29 mouse cellular contexts compared by ENCODE assay signal in genomic region chr1:92939746-92940145, GRCm38 (mm10). TPM values are rescaled to one million over a fixed set of nuclear protein-coding genes. Genes with fewer than 3 reads are reported as not detected.
DNase-seq lines count a peak whose midpoint lies in the region; ATAC-seq lines count a peak whose summit lies in the region.
"Had no signal": no experiment of that assay in that cellular context is flagged by ENCODE, and none has a peak within 500 bp of the region (broad histone marks: within the 10 kb centered on the region; RNA-seq: fewer than 3 reads in every experiment).

No protein-coding gene starts in this region.

- H3K36me3 ChIP-seq in midbrain, embryonic 14.5 days (ENCODE audit: control insufficient read depth, insufficient read depth, low read length) = peaks cover 69% of the 10 kb centered on the region

- no peak overlapping the region for H3K27ac ChIP-seq in midbrain, embryonic 14.5 days (replicated peaks; ENCODE audit: low read depth, low read length)
- H3K27ac ChIP-seq: embryonic facial prominence, embryonic 10.5 days; embryonic facial prominence, embryonic 13.5 days; forebrain, embryonic 12.5 days; forebrain, embryonic 15.5 days; heart, embryonic 15.5 days; hindbrain, embryonic 10.5 days; hindbrain, embryonic 13.5 days; intestine, embryonic 15.5 days had no signal

- no peak for ATAC-seq in cerebellum, adult (ENCODE audit: insufficient number of reproducible peaks, low FRiP score, low TSS enrichment)
- no peak for ATAC-seq in midbrain, embryonic 14.5 days (ENCODE audit: low FRiP score, low TSS enrichment)
- ATAC-seq: forebrain, embryonic 15.5 days; hindbrain, embryonic 16.5 days; intestine, embryonic 15.5 days had no signal

- no peaks in the 10 kb centered on the region for H3K9me3 ChIP-seq in midbrain, embryonic 14.5 days (ENCODE audit: control insufficient read depth, low read length)
- H3K9me3 ChIP-seq: embryonic facial prominence, embryonic 10.5 days; embryonic facial prominence, embryonic 13.5 days; forebrain, embryonic 12.5 days; forebrain, embryonic 15.5 days; G1E; heart, embryonic 12.5 days; heart, embryonic 15.5 days; hindbrain, embryonic 10.5 days; hindbrain, embryonic 13.5 days; intestine, embryonic 15.5 days had no signal

- H3K27me3 ChIP-seq in midbrain, embryonic 14.5 days (ENCODE audit: control insufficient read depth, insufficient read depth, low read length) = no peaks in the 10 kb centered on the region
- H3K27me3 ChIP-seq: CH12.LX; embryonic facial prominence, embryonic 13.5 days; forebrain, embryonic 12.5 days; forebrain, embryonic 15.5 days; heart, embryonic 12.5 days; heart, embryonic 15.5 days; hindbrain, embryonic 13.5 days; intestine, embryonic 15.5 days had no signal

- H3K4me2 ChIP-seq in midbrain, embryonic 14.5 days (ENCODE audit: low read length) = no peak overlapping the region
- H3K4me2 ChIP-seq: embryonic facial prominence, embryonic 13.5 days; forebrain, embryonic 12.5 days; forebrain, embryonic 15.5 days; heart, embryonic 12.5 days; heart, embryonic 15.5 days; hindbrain, embryonic 13.5 days; intestine, embryonic 15.5 days had no signal

- WGBS in midbrain, embryonic 14.5 days = 97% methylated on average over 4 of the region's 4 CpGs

- no peak overlapping the region for H3K9ac ChIP-seq in midbrain, embryonic 14.5 days (replicated peaks; ENCODE audit: low read length)
- H3K9ac ChIP-seq: embryonic facial prominence, embryonic 13.5 days; forebrain, embryonic 12.5 days; forebrain, embryonic 15.5 days; heart, embryonic 12.5 days; heart, embryonic 15.5 days; hindbrain, embryonic 13.5 days; intestine, embryonic 15.5 days had no signal

- H3K4me1 ChIP-seq in midbrain, embryonic 14.5 days (ENCODE audit: control insufficient read depth, insufficient read depth, low read length) = peaks cover 20% of the 10 kb centered on the region

- no peak overlapping the region for H3K4me3 ChIP-seq in midbrain, embryonic 14.5 days (replicated peaks; ENCODE audit: low read depth, low read length)
- H3K4me3 ChIP-seq: embryonic facial prominence, embryonic 10.5 days; embryonic facial prominence, embryonic 13.5 days; erythroblast, embryonic 14.5 days; forebrain, embryonic 12.5 days; forebrain, embryonic 15.5 days; heart, embryonic 12.5 days; heart, embryonic 15.5 days; hindbrain, embryonic 10.5 days; hindbrain, embryonic 13.5 days; intestine, embryonic 15.5 days had no signal

- peak; percentile 81 for DNase-seq in cerebellum, adult 11-12 months
- no peak for DNase-seq in cerebellum, adult 8-10 months
- DNase-seq in cerebellum, adult 9-10 months = peak; percentile 66
- peak; percentile 53 to 63 for DNase-seq in cerebellum, postnatal 36 days
- no peak for DNase-seq in midbrain, embryonic 14.5 days
- DNase-seq: adrenal gland, adult 2 months; adrenal gland, postnatal 14 days; B cell, adult 2 months; embryo, embryonic 11 days; gastrocnemius, postnatal 25 days; heart, adult 18-20 months; heart, postnatal 10 days; heart, postnatal 36 days; kidney, adult 11 months; kidney, adult 8-10 months had no signal

RNA-seq across cellular contexts. Expression of gene Capn10, which starts 5.6 kb away (rescaled TPM):
- polyA plus RNA-seq in midbrain, embryonic 14.5 days (2014; fragmentation: Nextera tagmentation; extraction: Ambion mirVana) = 52.6 and 56.1 TPM in 2 replicates

RNA-seq across cellular contexts. Expression of gene Gpr35, which starts 10.9 kb away (rescaled TPM):
- 0.16 and 1.3 TPM in 2 replicates for polyA plus RNA-seq in midbrain, embryonic 14.5 days (2014; fragmentation: Nextera tagmentation; extraction: Ambion mirVana)

RNA-seq across cellular contexts. Expression of gene Rnpepl1, which starts 29.2 kb away (rescaled TPM):
- polyA plus RNA-seq in midbrain, embryonic 14.5 days (2014; fragmentation: Nextera tagmentation; extraction: Ambion mirVana) = 26.8 and 34.9 TPM in 2 replicates

RNA-seq across cellular contexts. Expression of gene Dusp28, which starts 33.0 kb away (rescaled TPM):
- 14.2 and 14.4 TPM in 2 replicates for polyA plus RNA-seq in midbrain, embryonic 14.5 days (2014; fragmentation: Nextera tagmentation; extraction: Ambion mirVana)

RNA-seq across cellular contexts. Expression of gene Ankmy1, which starts 37.0 kb away (rescaled TPM):
- polyA plus RNA-seq in midbrain, embryonic 14.5 days (2014; fragmentation: Nextera tagmentation; extraction: Ambion mirVana) = 1.6 and 2.6 TPM in 2 replicates
- polyA plus RNA-seq: erythroblast, embryonic 14.5 days had no signal

Comparison
In these comparisons a context has a peak if more than half of its experiments do, and no peak if none do; other contexts are left out.
1. DNase-seq: peak in cerebellum, adult 11-12 months (single experiment), cerebellum, adult 9-10 months (single experiment) and cerebellum, postnatal 36 days (2 of 2); none in cerebellum, adult 8-10 months (single experiment) and midbrain, embryonic 14.5 days (single experiment).